Mouse (Mus musculus) cerebellum, adult 2 months (tissue): ENCODE data around the gene Cyp19a1.

Experiments
- CTCF ChIP-seq: fragments of 200-500 bp; IDR thresholded peaks from 2 replicates; pipeline ENCODE4 v1.5.1; 2011; ENCODE audit warnings: low read depth, mild to moderate bottlenecking, control low read depth, low read length, moderate library complexity, borderline replicate concordance; ENCODE audit not compliant: insufficient read depth
- POLR2A ChIP-seq: fragments of 200-500 bp; IDR thresholded peaks from 2 replicates; pipeline ENCODE4 v1.6.1; 2011; ENCODE audit warnings: low read length, control low read depth, borderline replicate concordance; ENCODE audit not compliant: insufficient read depth

DNA sequence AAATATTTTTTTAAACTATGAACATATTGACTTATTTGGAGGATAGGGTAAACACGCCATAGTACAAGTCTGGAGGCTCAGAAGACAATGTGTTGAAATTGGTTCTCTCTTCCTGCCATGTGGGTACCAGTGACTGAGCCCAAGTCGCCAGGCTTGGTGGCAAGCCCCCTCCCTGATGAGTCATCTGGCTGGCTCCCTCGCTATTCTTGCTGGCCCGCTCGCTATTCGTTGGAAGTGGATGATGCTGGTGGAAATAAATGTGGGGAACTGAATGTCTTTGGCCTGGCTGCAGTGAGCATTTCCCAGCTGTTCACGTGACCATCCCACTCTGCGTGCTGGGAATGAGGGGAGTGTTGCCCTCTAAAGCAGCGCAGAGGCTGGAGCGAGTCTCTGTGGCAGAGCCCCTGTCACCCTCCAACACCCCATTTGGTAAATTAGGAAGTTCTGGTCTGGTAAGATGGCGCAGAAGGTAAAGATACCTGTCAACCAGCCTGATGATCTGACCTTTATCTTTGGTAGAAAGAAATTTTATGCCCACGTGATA, 11.2 kb upstream of the Cyp19a1 start:
- TF ChIP-seq CTCF (no peak), POLR2A (no peak)
